In genomic region chr9:71591938-71592548, GRCm38 (mm10) we compare ENCODE assay signal across 8 mouse cellular contexts. TPM values are rescaled to one million over a fixed set of nuclear protein-coding genes. Genes with fewer than 3 reads are reported as not detected.
DNase-seq lines count a peak whose midpoint lies in the region; ATAC-seq and TF ChIP-seq lines count a peak whose summit lies in the region.

Gene Myzap, minus strand, starts transcription at chr9:71592360.

- intact Hi-C loops in left cerebral cortex, postnatal 4 days (cut with DNase I): no loop called here

- peak; percentile 93 for TF ChIP-seq POLR2A in small intestine, adult 2 months (IDR thresholded peaks at IDR 0.05; ENCODE audit: low read depth, low read length)

- WGBS in intestine, embryonic 14.5 days: under 1% methylated on average over 29 of the region's 29 CpGs
- 2% methylated on average over 29 of the region's 29 CpGs for WGBS in midbrain, embryonic 12.5 days
- 3% methylated on average over 29 of the region's 29 CpGs for WGBS in small intestine, adult 2 months

- TF ChIP-seq CTCF in small intestine, adult 2 months (IDR thresholded peaks at IDR 0.05; ENCODE audit: extremely low read depth, insufficient read length, insufficient replicate concordance, low read depth, low read length): no peak

- H3K27ac ChIP-seq in intestine, embryonic 14.5 days (ENCODE audit: low read depth): no peak within 1 kb of the TSS
- no peak within 1 kb of the TSS for H3K27ac ChIP-seq in midbrain, embryonic 12.5 days (replicated peaks)
- peak within 1 kb of the TSS; percentile 79 for H3K27ac ChIP-seq in small intestine, adult 2 months (ENCODE audit: insufficient read depth, low read depth, low read length)

- DNase-seq in adrenal gland, adult 18-20 months (ENCODE audit: low spot score in 2 of 2): peak; percentile 88
- DNase-seq in embryo, embryonic 11 days: peak; percentile 90
- peak; percentile 91 for DNase-seq in gastrocnemius, postnatal 25 days
- peak; percentile 95 for DNase-seq in intestine, embryonic 14.5 days (ENCODE audit: low spot score)
- DNase-seq in left cerebral cortex, postnatal 4 days: peak; percentile 70
- DNase-seq in adipocyte (ENCODE audit: low spot score): no peak

- H3K4me2 ChIP-seq in intestine, embryonic 14.5 days (ENCODE audit: low read length): peak within 1 kb of the TSS; percentile 72
- H3K4me2 ChIP-seq in midbrain, embryonic 12.5 days (replicated peaks): peak within 1 kb of the TSS; percentile 62

- peak; percentile 93 for ATAC-seq in intestine, embryonic 14.5 days (replicated peaks; ENCODE audit: low FRiP score, low TSS enrichment, low read depth)
- peak; percentile 92 for ATAC-seq in midbrain, embryonic 12.5 days (ENCODE audit: low FRiP score, low read depth)

- H3K9ac ChIP-seq in intestine, embryonic 14.5 days (ENCODE audit: low read length): peak within 1 kb of the TSS; percentile 55
- peak within 1 kb of the TSS; percentile 59 for H3K9ac ChIP-seq in midbrain, embryonic 12.5 days (replicated peaks)

- no peaks in the 10 kb centered on the region for H3K9me3 ChIP-seq in intestine, embryonic 14.5 days (ENCODE audit: control insufficient read depth, low read length)
- H3K9me3 ChIP-seq in midbrain, embryonic 12.5 days: no peaks in the 10 kb centered on the region

- no peaks in the 10 kb centered on the region for H3K36me3 ChIP-seq in intestine, embryonic 14.5 days (ENCODE audit: control insufficient read depth, insufficient read depth, low read length)
- H3K36me3 ChIP-seq in midbrain, embryonic 12.5 days: no peaks in the 10 kb centered on the region
- no peaks in the 10 kb centered on the region for H3K36me3 ChIP-seq in small intestine, adult 2 months (ENCODE audit: control insufficient read depth, insufficient read depth, low read length)

- peaks cover 6% of the 10 kb centered on the region for H3K4me1 ChIP-seq in intestine, embryonic 14.5 days (replicated peaks; ENCODE audit: control insufficient read depth, insufficient read depth, low read length)
- peaks cover 5% of the 10 kb centered on the region; the same call in 1 of the 2 replicates for H3K4me1 ChIP-seq in midbrain, embryonic 12.5 days
- peaks cover 35% of the 10 kb centered on the region for H3K4me1 ChIP-seq in small intestine, adult 2 months (ENCODE audit: control insufficient read depth, insufficient read depth, insufficient read length, low read length)

- H3K4me3 ChIP-seq in intestine, embryonic 14.5 days (ENCODE audit: low read depth, low read length): peak within 1 kb of the TSS; percentile 53
- H3K4me3 ChIP-seq in midbrain, embryonic 12.5 days: peak within 1 kb of the TSS; percentile 47
- peak within 1 kb of the TSS; percentile 82 for H3K4me3 ChIP-seq in small intestine, adult 2 months (ENCODE audit: low read depth, low read length)

- no peaks in the 10 kb centered on the region for H3K27me3 ChIP-seq in intestine, embryonic 14.5 days (replicated peaks; ENCODE audit: control insufficient read depth, insufficient read depth, low read length)
- H3K27me3 ChIP-seq in midbrain, embryonic 12.5 days: peaks cover 23% of the 10 kb centered on the region
- H3K27me3 ChIP-seq in small intestine, adult 2 months (ENCODE audit: control insufficient read depth, insufficient read depth, low read length): no peaks in the 10 kb centered on the region

RNA-seq across cellular contexts. Expression of gene Myzap, which starts in this region (rescaled TPM):
- 10 to 100 TPM; 11.2 to 12.7 TPM for total RNA-seq in adrenal gland, adult 18-20 months (2021)
- 1 to 10 TPM; 4.8 to 5.9 TPM for total RNA-seq in gastrocnemius, postnatal 25 days (2021)
- polyA plus RNA-seq in intestine, embryonic 14.5 days (2014; fragmentation: Nextera tagmentation; extraction: Ambion mirVana): 10.1 TPM in 2 replicates
- total RNA-seq in left cerebral cortex, postnatal 4 days (2021): 1 to 10 TPM; 2.7 to 2.9 TPM
- polyA plus RNA-seq in midbrain, embryonic 12.5 days (2016; fragmentation: Nextera tagmentation; extraction: Ambion mirVana): 3.8 and 4.3 TPM in 2 replicates
- 3.5 and 14.2 TPM in 2 replicates for polyA plus RNA-seq in small intestine, adult 2 months (2012; rRNA removed)
